32 mouse cellular contexts compared by ENCODE assay signal in genomic region chr9:92273271-92273670, GRCm38 (mm10). TPM values are rescaled to one million over a fixed set of nuclear protein-coding genes. Genes with fewer than 3 reads are reported as not detected.
DNase-seq lines count a peak whose midpoint lies in the region; ATAC-seq and TF ChIP-seq lines count a peak whose summit lies in the region.
"Had no signal": no experiment of that assay in that cellular context is flagged by ENCODE, and none has a peak within 500 bp of the region (broad histone marks: within the 10 kb centered on the region; RNA-seq: fewer than 3 reads in every experiment).

No protein-coding gene starts in this region.

- DNase-seq in kidney, adult 11 months = peak; percentile 48
- no peak for DNase-seq in kidney, postnatal 25 days
- DNase-seq in hindbrain, postnatal 0 days (ENCODE audit: low spot score) = no peak
- no peak for DNase-seq in neural tube, embryonic 10.5 days (ENCODE audit: extremely low spot score, low spot score)
- DNase-seq in layer of hippocampus, adult 9-10 months (ENCODE audit: low spot score) = no peak
- DNase-seq: adrenal gland, postnatal 25 days; cerebellum, adult 9-11 months; gastrocnemius, postnatal 10 days; lung, adult 18-20 months; lung, postnatal 10 days; thymus, adult 2 months; thymus, postnatal 4 days had no signal

- TF ChIP-seq CTCF in hindbrain, postnatal 0 days (IDR thresholded peaks at IDR 0.05; ENCODE audit: low read depth) = no peak

- peak overlapping the region; percentile 90 for H3K27ac ChIP-seq in kidney, embryonic 15.5 days
- H3K27ac ChIP-seq in hindbrain, postnatal 0 days = no peak overlapping the region
- H3K27ac ChIP-seq: embryonic facial prominence, embryonic 10.5 days; forebrain, embryonic 10.5 days; limb, embryonic 15.5 days; midbrain, embryonic 12.5 days had no signal

- peaks cover 91% of the 10 kb centered on the region for H3K4me1 ChIP-seq in megakaryocyte, embryonic 14.5 days
- H3K4me1 ChIP-seq in kidney, embryonic 15.5 days = peaks cover 57% of the 10 kb centered on the region
- no peaks in the 10 kb centered on the region for H3K4me1 ChIP-seq in hindbrain, postnatal 0 days (ENCODE audit: insufficient read depth, low read length)
- H3K4me1 ChIP-seq: forebrain, embryonic 10.5 days; midbrain, embryonic 12.5 days had no signal

- no peak overlapping the region for H3K4me2 ChIP-seq in kidney, embryonic 15.5 days
- H3K4me2 ChIP-seq in hindbrain, postnatal 0 days (ENCODE audit: low read depth, low read length) = no peak overlapping the region
- H3K4me2 ChIP-seq: heart, embryonic 11.5 days; limb, embryonic 15.5 days; midbrain, embryonic 12.5 days had no signal

- H3K27me3 ChIP-seq in megakaryocyte, embryonic 14.5 days (replicated peaks) = no peaks in the 10 kb centered on the region
- H3K27me3 ChIP-seq in kidney, embryonic 15.5 days = no peaks in the 10 kb centered on the region
- H3K27me3 ChIP-seq in hindbrain, postnatal 0 days (ENCODE audit: insufficient read depth, low read length) = no peaks in the 10 kb centered on the region
- H3K27me3 ChIP-seq: limb, embryonic 15.5 days; midbrain, embryonic 12.5 days had no signal

- no peaks in the 10 kb centered on the region for H3K9me3 ChIP-seq in megakaryocyte, embryonic 14.5 days
- no peaks in the 10 kb centered on the region; the same call in 1 of the 2 replicates for H3K9me3 ChIP-seq in kidney, embryonic 15.5 days (replicated peaks)
- no peaks in the 10 kb centered on the region for H3K9me3 ChIP-seq in hindbrain, postnatal 0 days (ENCODE audit: low read length)
- H3K9me3 ChIP-seq: embryonic facial prominence, embryonic 10.5 days; forebrain, embryonic 10.5 days; limb, embryonic 15.5 days; midbrain, embryonic 12.5 days had no signal

- WGBS in kidney, embryonic 15.5 days = 73% methylated on average over 2 of the region's 2 CpGs
- WGBS in hindbrain, postnatal 0 days = 95% methylated on average over 2 of the region's 2 CpGs

- peak overlapping the region; percentile 54 for H3K4me3 ChIP-seq in megakaryocyte, embryonic 14.5 days (replicated peaks)
- no peak overlapping the region for H3K4me3 ChIP-seq in kidney, embryonic 15.5 days (replicated peaks)
- no peak overlapping the region for H3K4me3 ChIP-seq in hindbrain, postnatal 0 days (ENCODE audit: low read length)
- H3K4me3 ChIP-seq: embryonic facial prominence, embryonic 10.5 days; forebrain, embryonic 10.5 days; limb, embryonic 15.5 days; midbrain, embryonic 12.5 days had no signal

- no peak overlapping the region for H3K9ac ChIP-seq in kidney, embryonic 15.5 days
- no peak overlapping the region for H3K9ac ChIP-seq in hindbrain, postnatal 0 days (replicated peaks; ENCODE audit: low read length)
- H3K9ac ChIP-seq: limb, embryonic 15.5 days; midbrain, embryonic 12.5 days had no signal

- no peak for ATAC-seq in megakaryocyte, adult 5-6 weeks (ENCODE audit: poor library complexity, severe bottlenecking)
- no peak for ATAC-seq in kidney, embryonic 15.5 days (replicated peaks; ENCODE audit: low FRiP score)
- no peak for ATAC-seq in hindbrain, postnatal 0 days
- ATAC-seq: forebrain, embryonic 16.5 days; hindbrain, embryonic 16.5 days had no signal

- peaks cover 78% of the 10 kb centered on the region for H3K36me3 ChIP-seq in megakaryocyte, embryonic 14.5 days (replicated peaks; ENCODE audit: low read length)
- H3K36me3 ChIP-seq in kidney, embryonic 15.5 days = peaks cover 36% of the 10 kb centered on the region
- H3K36me3 ChIP-seq in hindbrain, postnatal 0 days (ENCODE audit: insufficient read depth, low read length) = no peaks in the 10 kb centered on the region

RNA-seq across cellular contexts. Expression of gene Plscr2, which starts 2.1 kb away (rescaled TPM):
- not detected in 2 replicates for polyA plus RNA-seq in megakaryocyte, embryonic 14.5 days (2012; ENCODE audit: insufficient read depth, low replicate concordance)
- total RNA-seq in megakaryocyte, adult 5-6 weeks (2015) = not detected in 2 replicates
- not detected in 2 replicates for total RNA-seq in megakaryocyte, adult 5-6 weeks (2017)
- 29.0 and 29.2 TPM in 2 replicates for polyA plus RNA-seq in kidney, embryonic 15.5 days (2015; fragmentation: Nextera tagmentation; extraction: Ambion mirVana)
- 0.43 and 1.5 TPM in 2 replicates for total RNA-seq in hindbrain, postnatal 0 days (2014; rRNA removed)
- polyA plus RNA-seq in hindbrain, postnatal 0 days (2015; fragmentation: Nextera tagmentation; extraction: Ambion mirVana) = 2.1 and 2.3 TPM in 2 replicates

RNA-seq across cellular contexts. Expression of gene Plscr1, which starts 23.7 kb away (rescaled TPM):
- 179 and 363 TPM in 2 replicates for polyA plus RNA-seq in megakaryocyte, embryonic 14.5 days (2012; ENCODE audit: insufficient read depth, low replicate concordance)
- total RNA-seq in megakaryocyte, adult 5-6 weeks (2015) = 25.7 and 35.0 TPM in 2 replicates
- 19.8 and 19.9 TPM in 2 replicates for total RNA-seq in megakaryocyte, adult 5-6 weeks (2017)
- 74.6 and 78.2 TPM in 2 replicates for polyA plus RNA-seq in kidney, embryonic 15.5 days (2015; fragmentation: Nextera tagmentation; extraction: Ambion mirVana)
- 3.9 and 6.5 TPM in 2 replicates for total RNA-seq in hindbrain, postnatal 0 days (2014; rRNA removed)
- 12.2 and 14.5 TPM in 2 replicates for polyA plus RNA-seq in hindbrain, postnatal 0 days (2015; fragmentation: Nextera tagmentation; extraction: Ambion mirVana)

RNA-seq across cellular contexts. Expression of gene 1700057G04Rik, which starts 35.9 kb away (rescaled TPM):
- not detected in 2 replicates for polyA plus RNA-seq in megakaryocyte, embryonic 14.5 days (2012; ENCODE audit: insufficient read depth, low replicate concordance)
- not detected in 2 replicates for total RNA-seq in megakaryocyte, adult 5-6 weeks (2015)
- total RNA-seq in megakaryocyte, adult 5-6 weeks (2017) = not detected in 2 replicates
- not detected in 2 replicates for polyA plus RNA-seq in kidney, embryonic 15.5 days (2015; fragmentation: Nextera tagmentation; extraction: Ambion mirVana)
- not detected in 2 replicates for total RNA-seq in hindbrain, postnatal 0 days (2014; rRNA removed)
- polyA plus RNA-seq in hindbrain, postnatal 0 days (2015; fragmentation: Nextera tagmentation; extraction: Ambion mirVana) = not detected in 2 replicates
- total RNA-seq: adrenal gland, postnatal 25 days; gastrocnemius, postnatal 10 days; hematopoietic stem cell, adult 5-6 weeks; layer of hippocampus, adult 8-10 months; left cerebral cortex, adult 18-20 months; left cerebral cortex, postnatal 36 days; neutrophil, adult 5-6 weeks had no signal
- polyA plus RNA-seq: brain, embryonic 14.5 days; cortical plate, adult 2 months; embryonic facial prominence, embryonic 10.5 days; forebrain, embryonic 10.5 days; forebrain, embryonic 16.5 days; heart, embryonic 11.5 days; heart, postnatal 0 days; hindbrain, embryonic 16.5 days; limb, embryonic 15.5 days; midbrain, embryonic 12.5 days; small intestine, adult 2 months; stomach, embryonic 16.5 days; thymus, adult 2 months had no signal
